Mouse (Mus musculus): Measurements from ENCODE around the gene Ska3.

DNA sequence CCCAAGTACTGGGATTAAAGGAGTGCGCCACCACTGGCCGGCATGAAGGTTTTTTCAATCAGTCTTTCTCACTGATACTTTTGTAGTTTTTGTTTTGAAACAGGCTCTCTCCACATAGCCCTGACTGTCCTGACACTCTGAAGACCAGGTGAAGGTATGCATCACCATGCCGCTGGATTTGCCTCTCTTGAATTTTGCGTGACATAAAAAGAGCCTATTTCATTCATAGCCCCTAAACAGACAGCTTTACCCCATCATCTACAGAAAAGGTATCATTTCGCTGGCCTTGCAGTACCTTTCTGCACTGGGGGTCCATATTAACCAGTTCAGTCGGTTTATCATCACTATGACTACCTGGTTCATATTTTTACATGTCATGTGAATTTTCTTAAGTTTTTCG, 28.4 kb downstream of the Ska3 start:
- no peak for TF ChIP-seq POLR2A (IDR thresholded peaks at IDR 0.05; ENCODE audit: borderline replicate concordance, control insufficient read depth, low read depth, low read length)
- no peak for TF ChIP-seq CTCF (IDR thresholded peaks at IDR 0.05; ENCODE audit: control insufficient read depth, insufficient read depth, low read length)

All from bone marrow, adult 2 months (tissue).